Mouse (Mus musculus) skeletal muscle tissue, postnatal 0 days (tissue): ENCODE results near the gene Snx13. TPM values are rescaled to one million over a fixed set of nuclear protein-coding genes. Genes with fewer than 3 reads are reported as not detected.
A peak's percentile ranks its signal among the peaks of the same experiment; 100 is the strongest.

Experiments
- microRNA counts: library from miRNA; unstranded; fragments of <30 nt; microRNA quantifications from one replicate; lab custom pipeline; 2015
- microRNA-seq, 2 experiments: library from miRNA; unstranded; fragments of <30 nt; microRNA quantifications; one replicate each; pipeline ENCODE4; 2016
- polyA plus RNA-seq: library from polyadenylated mRNA; unstranded; fragments of >200 nt; fragmentation: Nextera tagmentation; extraction: Ambion mirVana; gene quantifications from 2 replicates; pipeline ENCODE4 v1.2.1, GENCODE M21; 2015

Snx13 gene
- polyA plus RNA-seq = 18.5 and 19.4 TPM in 2 replicates

DNA sequence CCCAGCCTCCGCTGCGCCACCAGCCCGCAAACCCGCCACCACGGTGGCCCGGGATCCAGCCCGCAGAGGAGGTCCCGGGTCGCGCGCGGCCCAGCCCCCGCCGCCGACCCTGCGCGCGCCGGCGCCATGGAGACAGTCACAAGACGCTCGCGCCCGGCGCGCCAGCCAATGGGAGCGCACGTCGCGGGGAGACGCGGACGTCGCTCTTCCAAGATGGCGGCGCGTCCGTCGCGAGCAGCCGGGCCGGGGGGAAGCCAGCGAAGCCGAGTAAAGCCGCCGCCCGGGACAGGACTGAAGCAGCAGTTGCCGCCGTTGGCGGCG is at the start of gene Snx13:
Gene Snx13 (plus strand): TSS at position 188 of the 321 bp plus-strand sequence.

MicroRNAs encoded within 50 kb of the gene (microRNA counts, 519-probe panel; counts per million panel counts)
- 296 counts per million, percentile 58 among the panel's probes with 10 or more counts for microRNA mmu-miR-680 (lab: Ali Mortazavi, UCI)

Small RNA genes within 50 kb of the gene (microRNA-seq; reads per million reads assigned to microRNA genes)
- gene Mir680-3 = 0 reads per million in 2 experiments

Other genes starting within 250 kb of the Snx13 start
- gene Hdac9, start 130.1 kb upstream of the Snx13 start, polyA plus RNA-seq = 11.0 and 11.1 TPM in 2 replicates
- not detected in 2 replicates for gene Prps1l1, start 62.4 kb upstream of the Snx13 start, polyA plus RNA-seq